Comparison of ENCODE assay signal across 16 mouse cellular contexts in the genomic region with DNA sequence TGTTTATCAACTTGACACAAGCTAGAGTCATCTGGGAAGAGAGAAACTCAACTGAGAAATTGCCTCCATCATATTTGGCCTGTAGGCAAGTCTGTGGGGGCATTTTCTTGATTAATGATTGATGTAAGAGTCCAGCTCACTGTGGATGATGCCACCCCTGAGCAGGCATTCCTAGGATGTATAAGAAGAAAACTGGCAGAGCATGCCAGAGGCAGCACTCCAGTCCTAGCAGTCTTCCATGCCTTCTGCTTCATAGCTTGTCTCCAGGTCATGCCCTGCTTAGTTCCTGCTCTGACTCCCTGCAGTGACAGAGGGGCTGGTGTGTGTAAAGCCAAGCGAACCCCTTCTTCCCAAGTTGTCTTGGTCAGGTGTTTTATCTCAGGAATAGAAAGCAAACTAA. TPM values are rescaled to one million over a fixed set of nuclear protein-coding genes. Genes with fewer than 3 reads are reported as not detected.
"Had no signal": no experiment of that assay in that cellular context is flagged by ENCODE, and none has a peak within 500 bp of the region (broad histone marks: within the 10 kb centered on the region; RNA-seq: fewer than 3 reads in every experiment).

No protein-coding gene starts in this region.

- H3K27me3 ChIP-seq: neural tube, embryonic 12.5 days; neural tube, embryonic 13.5 days; neural tube, embryonic 15.5 days; stomach, embryonic 15.5 days had no signal

- DNase-seq: retina, postnatal 1 day; right cerebral cortex, adult 18-20 months; right cerebral cortex, postnatal 14 days; right cerebral cortex, postnatal 4 days; spleen, adult 18-20 months; thymus, adult 18-20 months; thymus, adult 2 months; thymus, postnatal 14 days; thymus, postnatal 25 days; thymus, postnatal 36 days; thymus, postnatal 4 days had no signal

RNA-seq across cellular contexts. Expression of gene Gpr50, which starts 32.3 kb away (rescaled TPM):
- polyA plus RNA-seq: spleen, adult 2 months had no signal
